Mouse (Mus musculus) testis, postnatal 10 days (tissue): Measurements from ENCODE around the gene Aldh3a1.

Source experiments
- DNase-seq: peaks from one replicate; pipeline ENCODE4 v3.0.0; 2021; ENCODE audit warnings: low spot score

The Aldh3a1 gene

GRCm38 (mm10) chr11:61196616-61197353 lies 10.6 kb upstream of the Aldh3a1 start:
- DNase-seq = no peak

GRCm38 (mm10) chr11:61197935-61198334 lies 9.4 kb upstream of the Aldh3a1 start:
- DNase-seq = no peak

- DNase-seq = no peak
Measured at GRCm38 (mm10) chr11:61199620-61200362, 7.5 kb upstream of the Aldh3a1 start.

- no peak for DNase-seq
Measured at GRCm38 (mm10) chr11:61202186-61202585, 5.2 kb upstream of the Aldh3a1 start.

- no peak for DNase-seq
Measured at GRCm38 (mm10) chr11:61202810-61203209, 4.5 kb upstream of the Aldh3a1 start.

- no peak for DNase-seq
Measured at GRCm38 (mm10) chr11:61205167-61205950, 2.0 kb upstream of the Aldh3a1 start.

GRCm38 (mm10) chr11:61206136-61206535 lies 1.2 kb upstream of the Aldh3a1 start:
- no peak for DNase-seq

- no peak for DNase-seq
Measured at GRCm38 (mm10) chr11:61208316-61208715, 979 bp downstream of the Aldh3a1 start.

- DNase-seq = no peak
Measured at GRCm38 (mm10) chr11:61212102-61212501, 4.8 kb downstream of the Aldh3a1 start.

- DNase-seq = no peak
Measured at GRCm38 (mm10) chr11:61215936-61216335, 8.6 kb downstream of the Aldh3a1 start.

- DNase-seq = no peak
Measured at GRCm38 (mm10) chr11:61220156-61220881, 13.0 kb downstream of the Aldh3a1 start.

GRCm38 (mm10) chr11:61222007-61222406 lies 14.7 kb downstream of the Aldh3a1 start:
- no peak for DNase-seq

- no peak for DNase-seq
Measured at GRCm38 (mm10) chr11:61222971-61223745, 15.8 kb downstream of the Aldh3a1 start.

GRCm38 (mm10) chr11:61224234-61224744 lies 17.0 kb downstream of the Aldh3a1 start:
- DNase-seq = no peak

GRCm38 (mm10) chr11:61224907-61225306 lies 17.6 kb downstream of the Aldh3a1 start:
- DNase-seq = no peak

- no peak for DNase-seq
Measured at GRCm38 (mm10) chr11:61225511-61225910, 18.2 kb downstream of the Aldh3a1 start.

- DNase-seq = no peak
Measured at GRCm38 (mm10) chr11:61225941-61226412, 18.6 kb downstream of the Aldh3a1 start.

- DNase-seq = no peak
Measured at GRCm38 (mm10) chr11:61227816-61228215, 20.5 kb downstream of the Aldh3a1 start.

- DNase-seq = no peak
Measured at GRCm38 (mm10) chr11:61228406-61228805, 21.1 kb downstream of the Aldh3a1 start.

GRCm38 (mm10) chr11:61231329-61231728 lies 24.0 kb downstream of the Aldh3a1 start:
- DNase-seq = peak; percentile 78

GRCm38 (mm10) chr11:61234174-61234573 lies 26.8 kb downstream of the Aldh3a1 start:
- DNase-seq = no peak
